Mouse (Mus musculus): Measurements from ENCODE around the gene Nr3c2.

Gene Nr3c2

GRCm38 (mm10) chr8:77169757-77170438, 270.7 kb downstream of the Nr3c2 start:
- in situ Hi-C loops (cut with MboI, MseI): no loop called here

DNA sequence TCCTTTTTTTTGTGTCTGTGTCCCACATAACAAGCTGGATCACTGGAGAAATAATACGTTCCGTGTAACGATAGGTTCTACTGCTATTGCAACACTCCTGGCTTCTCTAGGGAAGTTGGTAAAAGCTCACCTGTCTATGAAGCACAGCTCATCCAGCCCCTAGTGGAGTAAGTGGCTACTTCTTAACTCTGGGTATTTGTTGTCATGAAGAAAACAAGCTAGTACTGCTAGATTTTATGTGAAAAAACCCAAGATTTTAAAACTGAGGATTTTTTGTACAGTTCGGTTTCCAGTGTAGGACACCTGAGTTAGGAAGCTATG, 271.2 kb downstream of the Nr3c2 start:
- in situ Hi-C loops (cut with MboI, MseI): no loop called here

DNA sequence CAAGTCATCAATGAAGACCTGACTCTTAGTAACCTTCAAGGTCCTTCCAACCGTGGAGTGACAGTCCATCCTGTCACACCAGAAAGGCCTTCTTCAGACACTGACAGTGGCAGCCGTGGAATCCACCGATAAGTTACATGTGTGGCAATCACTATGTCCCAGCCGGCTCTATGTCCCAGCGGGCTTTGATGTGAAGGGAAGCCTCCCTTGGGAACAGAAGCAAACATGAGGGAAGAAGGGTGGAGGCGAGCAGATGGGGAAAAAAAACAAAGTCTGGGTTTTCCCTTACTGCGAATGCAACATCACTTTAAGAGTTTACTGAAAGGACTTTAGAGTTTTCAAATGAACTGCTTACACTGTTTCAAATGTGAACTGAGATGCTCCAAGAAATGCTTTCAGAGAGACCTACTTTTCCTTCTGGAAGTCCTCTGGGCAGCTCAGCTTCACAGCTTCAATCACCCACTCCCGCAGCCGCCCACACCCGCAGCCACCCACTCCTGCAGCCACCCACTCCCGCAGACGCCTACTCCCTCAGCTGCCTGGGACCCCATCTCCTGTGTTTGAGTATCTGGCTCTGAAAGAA, 273.9 kb downstream of the Nr3c2 start:
- in situ Hi-C loops (cut with MboI, MseI): no loop called here

- in situ Hi-C loops (cut with MboI, MseI): no loop called here
Measured at GRCm38 (mm10) chr8:77173736-77174135, 274.5 kb downstream of the Nr3c2 start.

DNA sequence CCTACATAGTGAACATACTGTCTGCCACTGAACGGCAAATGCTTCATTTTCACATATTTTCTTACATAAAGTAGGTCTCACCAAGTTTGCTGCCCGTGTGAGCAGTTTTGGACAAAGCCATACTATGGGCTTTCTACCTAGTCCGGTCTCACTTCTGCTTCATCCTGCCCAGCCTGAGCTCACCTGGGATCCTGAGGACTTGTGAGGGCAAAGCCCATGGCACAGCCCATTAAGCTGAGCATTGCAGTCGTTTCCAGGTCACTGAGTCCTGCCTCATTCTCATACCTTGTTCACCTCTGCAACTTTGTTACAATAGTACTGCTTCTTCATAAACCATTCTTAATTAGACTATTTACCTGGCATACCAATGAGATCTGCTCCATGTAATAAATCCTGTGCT, 276.2 kb downstream of the Nr3c2 start:
- in situ Hi-C loops (cut with MboI, MseI): no loop called here

DNA sequence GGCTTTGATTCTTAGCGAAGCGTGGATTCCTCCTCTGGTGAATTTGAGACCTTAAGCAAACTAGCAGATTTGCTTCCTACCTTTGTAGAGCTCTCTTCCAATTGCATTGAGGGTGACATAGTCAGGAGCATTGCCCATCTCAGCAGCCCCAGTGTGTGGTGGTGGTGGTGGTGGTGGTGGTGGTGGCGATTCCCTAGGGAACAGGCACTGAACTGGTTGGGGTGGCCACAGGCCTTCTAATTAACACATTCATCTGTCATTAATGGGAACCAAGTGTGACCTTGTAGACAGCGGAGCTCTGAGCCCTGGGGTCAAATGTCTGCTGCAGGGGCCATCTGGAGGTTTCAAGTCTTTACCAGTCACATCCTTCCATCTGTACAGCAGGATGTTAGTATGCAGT, 277.1 kb downstream of the Nr3c2 start:
- in situ Hi-C loops (cut with MboI, MseI): no loop called here

DNA sequence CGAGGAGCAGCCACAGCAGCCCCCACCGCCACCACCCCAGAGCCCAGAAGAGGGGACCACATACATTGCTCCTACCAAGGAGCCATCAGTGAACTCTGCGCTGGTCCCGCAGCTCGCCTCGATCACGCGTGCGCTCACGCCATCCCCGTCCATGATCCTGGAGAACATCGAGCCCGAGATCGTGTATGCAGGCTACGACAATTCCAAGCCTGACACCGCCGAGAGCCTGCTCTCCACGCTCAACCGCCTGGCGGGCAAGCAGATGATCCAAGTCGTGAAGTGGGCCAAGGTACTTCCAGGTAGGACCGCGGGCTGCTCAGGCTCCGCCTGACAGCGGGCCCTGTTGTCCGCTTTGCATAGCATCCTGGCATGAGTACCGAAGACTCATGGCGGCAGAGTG, 286.6 kb downstream of the Nr3c2 start:
- in situ Hi-C loops (cut with MboI, MseI): no loop called here

- in situ Hi-C loops (cut with MboI, MseI): no loop called here
Measured at GRCm38 (mm10) chr8:77186914-77187536, 287.8 kb downstream of the Nr3c2 start.

DNA sequence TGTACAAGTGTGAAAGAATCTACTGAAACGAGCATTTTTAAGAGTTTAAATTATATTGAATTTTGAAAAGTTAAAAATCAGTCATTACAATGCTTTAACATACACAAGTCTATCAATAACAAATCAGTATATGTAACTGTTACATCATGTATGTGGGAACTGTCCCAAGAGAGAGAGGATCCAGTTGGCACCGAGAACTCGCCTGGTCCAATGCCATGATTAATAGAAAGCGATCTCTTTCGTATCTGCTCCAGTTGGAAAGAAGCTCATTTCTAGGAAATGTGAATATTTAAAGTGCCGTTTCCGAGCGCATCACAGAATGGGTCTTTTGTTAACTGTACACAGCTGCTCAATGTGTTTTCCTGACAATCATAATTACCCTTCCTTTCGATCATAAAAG, 288.5 kb downstream of the Nr3c2 start:
- in situ Hi-C loops (cut with MboI, MseI): no loop called here

DNA sequence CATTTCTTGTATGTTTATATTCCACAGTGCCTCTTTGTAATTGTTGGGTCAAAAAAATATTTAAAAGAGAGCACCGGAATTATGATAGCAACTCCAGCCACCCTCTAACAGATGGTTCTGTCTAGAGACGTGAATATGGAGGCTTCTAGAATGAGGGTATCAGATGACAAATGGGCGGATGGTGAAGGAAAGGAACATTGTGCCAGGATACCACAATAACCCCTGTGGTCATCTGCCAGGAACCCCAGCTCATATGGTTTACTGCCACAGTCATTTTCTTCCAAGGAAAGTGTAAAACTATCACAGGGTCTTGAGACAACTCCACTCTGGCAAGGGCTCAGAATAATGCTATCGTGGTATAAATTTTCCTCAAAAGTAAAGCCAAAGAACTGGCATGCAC, 289.1 kb downstream of the Nr3c2 start:
- in situ Hi-C loops (cut with MboI, MseI): no loop called here

- in situ Hi-C loops (cut with MboI, MseI): no loop called here
Measured at GRCm38 (mm10) chr8:77189318-77189717, 290.1 kb downstream of the Nr3c2 start.

DNA sequence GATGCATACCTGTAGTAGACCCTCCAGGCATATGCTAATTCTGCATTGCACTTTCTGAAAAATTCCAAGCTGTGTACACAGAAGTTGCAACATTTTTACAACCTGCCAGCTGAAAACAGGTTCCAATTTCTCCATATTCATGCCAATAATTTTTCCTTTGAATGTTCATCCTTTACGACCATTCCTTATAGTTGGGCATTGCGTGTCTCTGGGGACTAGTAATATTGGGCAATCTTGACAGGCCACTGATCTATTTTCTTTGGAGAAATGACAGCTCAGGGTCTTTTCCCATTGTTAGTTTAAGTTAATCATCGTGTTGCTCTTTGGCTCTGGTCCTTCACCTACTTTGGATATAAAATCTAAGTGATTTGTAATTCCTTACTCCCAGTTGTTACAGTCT, 291.2 kb downstream of the Nr3c2 start:
- in situ Hi-C loops (cut with MboI, MseI): no loop called here

GRCm38 (mm10) chr8:77209297-77209696, 310.1 kb downstream of the Nr3c2 start:
- in situ Hi-C loops (cut with MboI, MseI): no loop called here

DNA sequence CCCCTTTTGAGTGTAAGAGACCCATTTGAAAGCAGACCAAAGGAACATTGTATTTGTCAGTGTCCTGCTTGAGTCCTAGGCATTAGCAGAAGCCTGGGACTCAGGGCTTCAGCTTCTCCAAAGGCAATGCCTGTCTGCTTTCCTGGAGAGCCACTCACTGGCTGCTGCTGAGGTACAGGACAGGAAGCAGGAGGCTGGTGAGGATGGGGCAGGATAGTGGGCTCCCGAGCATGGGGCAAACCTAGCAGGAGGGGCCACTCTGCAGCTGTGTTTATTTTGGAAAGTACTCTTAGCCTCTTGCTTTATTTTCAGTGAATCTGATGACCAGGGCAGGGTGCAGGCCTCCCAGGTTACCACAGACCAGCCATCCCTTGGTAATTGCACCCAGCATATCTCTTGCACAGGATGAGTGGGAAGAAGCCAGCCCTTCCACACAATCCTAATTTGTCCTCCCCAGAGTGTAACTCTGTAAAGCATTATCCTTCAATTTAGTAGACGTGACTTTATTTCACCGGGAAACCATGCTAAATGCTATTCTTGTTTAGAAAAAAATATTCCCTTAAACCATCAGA, 314.7 kb downstream of the Nr3c2 start:
- in situ Hi-C loops (cut with MboI, MseI): no loop called here

DNA sequence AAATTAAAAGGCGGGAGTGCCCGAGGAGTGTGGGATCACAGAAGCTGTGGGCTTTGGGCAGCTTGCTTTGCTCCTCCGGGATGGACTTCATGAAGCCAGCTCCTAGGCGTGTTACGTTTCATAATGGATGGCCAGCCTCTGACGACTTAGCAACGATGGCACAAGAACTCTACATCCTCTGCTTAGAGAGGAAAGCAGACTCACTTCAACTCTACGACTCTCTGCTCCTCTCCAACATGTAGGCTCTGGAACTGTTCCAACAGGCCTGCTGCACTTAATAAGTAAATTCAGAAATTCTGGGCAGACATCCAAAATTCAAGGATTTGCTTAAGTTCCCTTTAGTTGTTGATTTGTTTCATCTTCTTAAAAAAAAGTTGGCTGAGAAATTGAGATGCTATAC, 315.4 kb downstream of the Nr3c2 start:
- in situ Hi-C loops (cut with MboI, MseI): no loop called here

DNA sequence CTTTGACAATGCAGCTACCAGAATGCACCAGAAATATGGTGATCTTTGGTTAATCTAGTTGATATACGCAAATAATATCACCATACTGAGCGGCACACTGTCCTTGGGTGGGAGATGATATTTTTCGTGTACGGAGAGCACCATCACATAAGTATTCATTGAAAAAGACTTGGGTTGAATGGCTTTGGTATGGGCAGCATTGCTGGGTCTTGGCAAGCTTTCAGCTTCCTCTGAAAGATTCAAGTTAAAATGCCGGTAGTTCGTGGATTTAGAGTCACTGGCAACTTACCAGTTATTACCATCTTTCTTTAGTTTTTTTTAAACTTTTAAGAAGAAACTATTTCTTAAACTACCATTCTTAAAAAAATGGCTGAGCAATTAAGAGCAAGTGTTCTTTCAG, 315.9 kb downstream of the Nr3c2 start:
- in situ Hi-C loops (cut with MboI, MseI): no loop called here

GRCm38 (mm10) chr8:77223123-77223522, 323.9 kb downstream of the Nr3c2 start:
- in situ Hi-C loops (cut with MboI, MseI): no loop called here

DNA sequence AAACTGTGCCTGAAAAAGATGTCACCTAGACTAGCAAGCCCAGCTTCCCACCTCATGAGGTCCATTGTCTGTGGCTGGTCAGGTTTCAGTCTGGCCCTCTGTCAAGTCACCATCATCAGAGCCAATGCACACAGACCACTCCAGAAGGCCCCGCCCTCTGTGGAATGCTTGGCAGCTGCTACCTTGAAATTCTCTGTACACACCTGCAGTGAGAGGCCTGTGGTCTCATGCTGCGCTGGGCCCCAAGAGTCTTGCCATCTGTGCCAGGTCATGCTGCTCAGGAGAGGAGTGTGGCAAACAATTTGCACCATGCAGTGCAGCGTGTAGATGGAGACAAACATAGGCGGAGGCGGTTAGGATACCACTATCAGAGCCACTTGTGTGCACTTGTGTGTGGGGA, 328.5 kb downstream of the Nr3c2 start:
- in situ Hi-C loops (cut with MboI, MseI): no loop called here

DNA sequence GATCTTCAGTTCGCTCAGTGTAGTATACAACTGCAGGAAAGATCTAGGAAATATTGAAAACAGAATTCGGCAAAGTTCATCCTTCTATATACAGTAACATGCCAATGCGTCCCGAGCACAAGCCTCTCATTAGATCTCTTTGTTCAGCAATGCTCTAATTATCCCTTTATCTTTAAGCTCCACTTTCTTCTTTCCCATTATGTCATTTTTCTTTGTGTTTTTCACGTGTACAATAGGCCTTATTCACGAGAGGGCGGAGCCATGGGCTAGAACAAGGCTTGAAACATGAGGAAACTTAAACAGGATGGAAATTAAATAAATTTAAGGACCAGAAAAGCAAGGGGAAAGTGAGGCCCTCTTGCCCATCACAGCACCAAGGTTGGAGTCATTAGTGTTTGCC, 329.4 kb downstream of the Nr3c2 start:
- in situ Hi-C loops (cut with MboI, MseI): no loop called here

DNA sequence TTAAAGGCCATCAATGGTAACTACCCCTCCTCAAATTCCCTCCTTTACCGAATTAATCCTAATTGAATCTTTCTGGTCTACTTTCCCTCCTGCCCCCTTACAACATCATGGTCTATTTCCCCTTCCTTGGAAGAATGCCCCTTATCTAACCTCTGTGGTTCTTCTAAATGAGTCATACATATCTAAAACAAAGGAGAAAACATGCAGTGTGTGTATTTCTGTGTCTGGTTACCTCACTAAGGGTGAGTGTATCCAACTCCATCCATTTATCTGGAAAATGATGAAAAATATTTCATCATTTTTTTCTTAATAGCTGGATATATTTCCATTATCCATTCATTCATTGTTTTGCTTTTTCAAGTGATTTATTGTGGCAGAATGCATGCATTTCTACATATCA, 332.0 kb downstream of the Nr3c2 start:
- in situ Hi-C loops (cut with MboI, MseI): no loop called here

DNA sequence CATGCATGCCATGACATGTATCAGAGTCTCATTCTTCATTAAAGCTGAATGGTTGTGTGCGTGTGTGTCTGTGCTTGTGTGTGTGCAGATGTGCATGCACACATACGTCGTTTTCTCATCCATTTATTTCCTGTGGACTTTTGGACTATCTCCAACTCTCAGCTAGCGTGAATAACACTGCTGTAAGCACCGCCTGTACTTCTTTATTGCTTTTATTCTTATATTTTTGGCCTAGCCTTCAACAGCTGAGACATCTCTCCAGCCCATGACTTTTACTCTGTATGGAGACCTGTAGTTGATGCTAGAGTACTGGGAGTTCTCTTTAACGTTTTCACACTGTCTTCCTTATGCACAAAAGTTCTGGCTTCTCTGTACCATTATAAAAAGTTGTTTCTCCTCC, 332.6 kb downstream of the Nr3c2 start:
- in situ Hi-C loops (cut with MboI, MseI): no loop called here

- in situ Hi-C loops (cut with MboI, MseI): no loop called here
Measured at GRCm38 (mm10) chr8:77232411-77232810, 333.2 kb downstream of the Nr3c2 start.

DNA sequence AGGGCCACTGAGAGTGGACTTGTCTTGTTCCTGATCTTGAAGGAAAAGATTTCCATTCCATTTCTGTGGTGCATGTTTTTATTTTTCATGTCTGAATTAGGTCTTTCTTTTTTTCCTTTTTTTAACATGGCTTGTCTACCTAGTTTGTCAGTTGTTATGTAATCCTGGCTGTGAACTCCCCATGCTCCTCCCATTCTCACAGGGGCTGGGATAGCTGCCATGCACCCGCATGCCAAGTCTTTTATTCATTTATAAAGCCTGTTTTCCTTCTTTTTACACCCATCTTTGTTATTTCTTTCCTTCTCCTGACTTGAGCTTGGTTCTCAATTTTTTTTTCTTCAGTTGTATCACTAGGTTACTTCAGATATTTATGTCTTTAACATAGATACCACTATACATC, 337.5 kb downstream of the Nr3c2 start:
- in situ Hi-C loops (cut with MboI, MseI): no loop called here

Measured in regulatory T cell (primary cell).